Mouse (Mus musculus) liver, adult (tissue): ENCODE measurements around the gene 6030468B19Rik.

ENCODE experiments used
- GATA4 ChIP-seq: IDR thresholded peaks from 2 replicates; pipeline ENCODE4 v1.6.1; 2014; ENCODE audit warnings: mild to moderate bottlenecking, low read length; ENCODE audit not compliant: insufficient replicate concordance

6030468B19Rik gene

GRCm38 (mm10) chr11:117810401-117811046 is 13.1 kb downstream of the 6030468B19Rik start:
- TF ChIP-seq GATA4, result no peak

- no peak for TF ChIP-seq GATA4
These were observed 16.4 kb downstream of the 6030468B19Rik start for GRCm38 (mm10) chr11:117813867-117814266.

- no peak for TF ChIP-seq GATA4
These were observed 17.4 kb downstream of the 6030468B19Rik start for GRCm38 (mm10) chr11:117814704-117815366.

- no peak for TF ChIP-seq GATA4
These were observed 19.0 kb downstream of the 6030468B19Rik start for GRCm38 (mm10) chr11:117816389-117816996.

- no peak for TF ChIP-seq GATA4
These were observed 21.6 kb downstream of the 6030468B19Rik start for GRCm38 (mm10) chr11:117819095-117819494.

GRCm38 (mm10) chr11:117820173-117820572 is 22.7 kb downstream of the 6030468B19Rik start:
- TF ChIP-seq GATA4, result no peak

- TF ChIP-seq GATA4, result no peak
These were observed 24.4 kb downstream of the 6030468B19Rik start for GRCm38 (mm10) chr11:117821868-117822267.

- TF ChIP-seq GATA4, result no peak
These were observed 25.3 kb downstream of the 6030468B19Rik start for GRCm38 (mm10) chr11:117822728-117823241.

GRCm38 (mm10) chr11:117823411-117823810 is 26.0 kb downstream of the 6030468B19Rik start:
- TF ChIP-seq GATA4, result no peak

- TF ChIP-seq GATA4, result no peak
These were observed 26.9 kb downstream of the 6030468B19Rik start for GRCm38 (mm10) chr11:117824060-117824969.

GRCm38 (mm10) chr11:117825333-117826101 is 28.1 kb downstream of the 6030468B19Rik start, which contains the start of the genes Afmid and Tk1:
Gene Afmid (plus strand): TSS chr11:117825924.
Gene Tk1 (minus strand): TSS chr11:117826092.
- no peak for TF ChIP-seq GATA4

GRCm38 (mm10) chr11:117826164-117826563 is 28.7 kb downstream of the 6030468B19Rik start:
- TF ChIP-seq GATA4, result no peak

GRCm38 (mm10) chr11:117826916-117827315 is 29.5 kb downstream of the 6030468B19Rik start:
- TF ChIP-seq GATA4, result no peak

GRCm38 (mm10) chr11:117827386-117827785 is 29.9 kb downstream of the 6030468B19Rik start:
- TF ChIP-seq GATA4, result no peak
